Mouse (Mus musculus) lung, postnatal 0 days (tissue): Measurements from ENCODE around the gene Slc37a1.

Source experiments
- CTCF ChIP-seq: IDR thresholded peaks from 2 replicates; pipeline ENCODE4 v1.5.1; 2016; ENCODE audit warnings: antibody characterized with exemption, mild to moderate bottlenecking
- EP300 ChIP-seq: IDR thresholded peaks from 2 replicates; pipeline ENCODE4 v1.6.1; 2016; ENCODE audit warnings: antibody characterized with exemption, mild to moderate bottlenecking, control low read depth

GRCm38 (mm10) chr17:31326220-31326852 is 39.7 kb downstream of the Slc37a1 start:
- no peak for TF ChIP-seq CTCF
- TF ChIP-seq EP300 = no peak
